Mouse (Mus musculus): ENCODE data around the gene BC049352. TPM values are rescaled to one million over a fixed set of nuclear protein-coding genes. Genes with fewer than 3 reads are reported as not detected.

Gene BC049352
- polyA plus RNA-seq, 1 experiment from 2014 or later = not detected

- Histone ChIP-seq H3K27me3 (peaks cover 44% of the 10 kb centered on the region), H3K4me2 (no peak overlapping the region), H3K4me1 (replicated peaks) (no peaks in the 10 kb centered on the region), H3K9me3 (replicated peaks) (no peaks in the 10 kb centered on the region), H3K27ac (no peak overlapping the region), H3K4me3 (no peak overlapping the region), H3K36me3 (no peaks in the 10 kb centered on the region), H3K9ac (no peak overlapping the region)
- WGBS = 54% methylated on average over 7 of the region's 7 CpGs
- ATAC-seq (replicated peaks; ENCODE audit: insufficient number of reproducible peaks, insufficient read depth, low FRiP score, low read depth) = no peak
These were observed 28.4 kb upstream of the BC049352 start for GRCm38 (mm10) chr9:45153361-45153760.

GRCm38 (mm10) chr9:45167903-45168302 is 13.9 kb upstream of the BC049352 start:
- H3K4me1 ChIP-seq (replicated peaks) = no peaks in the 10 kb centered on the region
- H3K36me3 ChIP-seq = no peaks in the 10 kb centered on the region
- WGBS = 62% methylated on average over 5 of the region's 5 CpGs
- no peaks in the 10 kb centered on the region for H3K27me3 ChIP-seq
- H3K4me3 ChIP-seq = no peak overlapping the region
- H3K27ac ChIP-seq = no peak overlapping the region
- H3K9ac ChIP-seq = no peak overlapping the region
- no peak overlapping the region for H3K4me2 ChIP-seq
- no peak for ATAC-seq (replicated peaks; ENCODE audit: insufficient number of reproducible peaks, insufficient read depth, low FRiP score, low read depth)
- H3K9me3 ChIP-seq (replicated peaks) = no peaks in the 10 kb centered on the region

GRCm38 (mm10) chr9:45170150-45170549 is 11.7 kb upstream of the BC049352 start:
- 83% methylated on average over 5 of the region's 5 CpGs for WGBS

GRCm38 (mm10) chr9:45171073-45171610 is 10.7 kb upstream of the BC049352 start:
- Histone ChIP-seq H3K27me3 (no peaks in the 10 kb centered on the region; the same call in 1 of the 2 replicates), H3K4me1 (replicated peaks) (no peaks in the 10 kb centered on the region), H3K9ac (no peak overlapping the region), H3K27ac (no peak overlapping the region), H3K4me3 (no peak overlapping the region), H3K9me3 (replicated peaks) (no peaks in the 10 kb centered on the region), H3K4me2 (no peak overlapping the region), H3K36me3 (no peaks in the 10 kb centered on the region)
- WGBS = 67% methylated on average over 1 of the region's 1 CpGs
- ATAC-seq (replicated peaks; ENCODE audit: insufficient number of reproducible peaks, insufficient read depth, low FRiP score, low read depth) = no peak

More at GRCm38 (mm10) chr9:45170150-45170549, 11.7 kb upstream of the BC049352 start:
- no peak for ATAC-seq (replicated peaks; ENCODE audit: insufficient number of reproducible peaks, insufficient read depth, low FRiP score, low read depth)
- no peaks in the 10 kb centered on the region; the same call in 1 of the 2 replicates for H3K27me3 ChIP-seq
- H3K27ac ChIP-seq = no peak overlapping the region
- H3K9ac ChIP-seq = no peak overlapping the region
- H3K4me3 ChIP-seq = no peak overlapping the region
- H3K36me3 ChIP-seq = no peaks in the 10 kb centered on the region
- H3K4me1 ChIP-seq (replicated peaks) = no peaks in the 10 kb centered on the region
- H3K4me2 ChIP-seq = no peak overlapping the region
- H3K9me3 ChIP-seq (replicated peaks) = no peaks in the 10 kb centered on the region

- H3K27me3 ChIP-seq = no peaks in the 10 kb centered on the region; the same call in 1 of the 2 replicates
- WGBS = 63% methylated on average over 3 of the region's 3 CpGs
- no peaks in the 10 kb centered on the region for H3K36me3 ChIP-seq
- no peaks in the 10 kb centered on the region for H3K4me1 ChIP-seq (replicated peaks)
- no peaks in the 10 kb centered on the region for H3K9me3 ChIP-seq (replicated peaks)
- H3K27ac ChIP-seq = no peak overlapping the region
- no peak overlapping the region for H3K9ac ChIP-seq
- H3K4me3 ChIP-seq = no peak overlapping the region
- no peak for ATAC-seq (replicated peaks; ENCODE audit: insufficient number of reproducible peaks, insufficient read depth, low FRiP score, low read depth)
- no peak overlapping the region for H3K4me2 ChIP-seq
These were observed 8.3 kb upstream of the BC049352 start for GRCm38 (mm10) chr9:45173475-45173874.

GRCm38 (mm10) chr9:45179282-45179681 is 2.5 kb upstream of the BC049352 start:
- H3K36me3 ChIP-seq = no peaks in the 10 kb centered on the region
- no peaks in the 10 kb centered on the region for H3K4me1 ChIP-seq (replicated peaks)
- H3K4me2 ChIP-seq = no peak overlapping the region
- H3K27ac ChIP-seq = no peak overlapping the region
- H3K4me3 ChIP-seq = no peak overlapping the region
- WGBS = 64% methylated on average over 5 of the region's 5 CpGs
- ATAC-seq (replicated peaks; ENCODE audit: insufficient number of reproducible peaks, insufficient read depth, low FRiP score, low read depth) = no peak
- no peaks in the 10 kb centered on the region for H3K9me3 ChIP-seq (replicated peaks)
- H3K9ac ChIP-seq = no peak overlapping the region
- H3K27me3 ChIP-seq = no peaks in the 10 kb centered on the region; the same call in 1 of the 2 replicates

GRCm38 (mm10) chr9:45182521-45182920 is 714 bp downstream of the BC049352 start:
- no peaks in the 10 kb centered on the region for H3K4me1 ChIP-seq (replicated peaks)
- no peak overlapping the region for H3K4me3 ChIP-seq

GRCm38 (mm10) chr9:45183266-45183665 is 1.5 kb downstream of the BC049352 start:
- Histone ChIP-seq H3K4me2 (no peak overlapping the region), H3K9ac (no peak overlapping the region), H3K27ac (no peak overlapping the region), H3K36me3 (no peaks in the 10 kb centered on the region), H3K4me1 (replicated peaks) (no peaks in the 10 kb centered on the region), H3K4me3 (no peak overlapping the region), H3K9me3 (replicated peaks) (no peaks in the 10 kb centered on the region), H3K27me3 (no peaks in the 10 kb centered on the region)
- WGBS = 67% methylated on average over 6 of the region's 6 CpGs
- ATAC-seq (replicated peaks; ENCODE audit: insufficient number of reproducible peaks, insufficient read depth, low FRiP score, low read depth) = no peak

More at GRCm38 (mm10) chr9:45182521-45182920, 714 bp downstream of the BC049352 start:
- Histone ChIP-seq H3K36me3 (no peaks in the 10 kb centered on the region), H3K4me2 (no peak overlapping the region), H3K27ac (no peak overlapping the region), H3K9ac (no peak overlapping the region), H3K27me3 (no peaks in the 10 kb centered on the region), H3K9me3 (replicated peaks) (no peaks in the 10 kb centered on the region)
- WGBS = 51% methylated on average over 3 of the region's 3 CpGs
- no peak for ATAC-seq (replicated peaks; ENCODE audit: insufficient number of reproducible peaks, insufficient read depth, low FRiP score, low read depth)

- Histone ChIP-seq H3K4me3 (no peak overlapping the region), H3K36me3 (no peaks in the 10 kb centered on the region), H3K27me3 (no peaks in the 10 kb centered on the region), H3K27ac (no peak overlapping the region), H3K9ac (no peak overlapping the region), H3K4me1 (replicated peaks) (no peaks in the 10 kb centered on the region), H3K9me3 (replicated peaks) (no peaks in the 10 kb centered on the region), H3K4me2 (no peak overlapping the region)
- ATAC-seq (replicated peaks; ENCODE audit: insufficient number of reproducible peaks, insufficient read depth, low FRiP score, low read depth) = no peak
- 77% methylated on average over 4 of the region's 4 CpGs for WGBS
These were observed 3.4 kb downstream of the BC049352 start for GRCm38 (mm10) chr9:45185250-45185649.

- H3K9me3 ChIP-seq (replicated peaks) = no peaks in the 10 kb centered on the region
- no peaks in the 10 kb centered on the region for H3K27me3 ChIP-seq
- 81% methylated on average over 10 of the region's 10 CpGs for WGBS
- H3K4me2 ChIP-seq = no peak overlapping the region
- no peak overlapping the region for H3K4me3 ChIP-seq
- H3K27ac ChIP-seq = no peak overlapping the region; the same call in 1 of the 2 replicates
- H3K36me3 ChIP-seq = no peaks in the 10 kb centered on the region
- ATAC-seq (replicated peaks; ENCODE audit: insufficient number of reproducible peaks, insufficient read depth, low FRiP score, low read depth) = no peak
- no peaks in the 10 kb centered on the region for H3K4me1 ChIP-seq (replicated peaks)
- H3K9ac ChIP-seq = no peak overlapping the region
These were observed 7.1 kb downstream of the BC049352 start for GRCm38 (mm10) chr9:45188570-45189563.

GRCm38 (mm10) chr9:45189661-45190174 is 7.9 kb downstream of the BC049352 start:
- Histone ChIP-seq H3K4me1 (replicated peaks) (no peaks in the 10 kb centered on the region), H3K36me3 (no peaks in the 10 kb centered on the region), H3K9ac (no peak overlapping the region), H3K9me3 (replicated peaks) (no peaks in the 10 kb centered on the region), H3K27ac (no peak overlapping the region; the same call in 1 of the 2 replicates), H3K4me2 (no peak overlapping the region), H3K4me3 (no peak overlapping the region), H3K27me3 (peaks cover 4% of the 10 kb centered on the region; the same call in 1 of the 2 replicates)
- no peak for ATAC-seq (replicated peaks; ENCODE audit: insufficient number of reproducible peaks, insufficient read depth, low FRiP score, low read depth)
- 80% methylated on average over 4 of the region's 4 CpGs for WGBS
